Mouse (Mus musculus) bone marrow, adult 2 months (tissue): ENCODE measurements around the gene Neurog2. TPM values are rescaled to one million over a fixed set of nuclear protein-coding genes. Genes with fewer than 3 reads are reported as not detected.
A peak's percentile ranks its signal among the peaks of the same experiment; 100 is the strongest.

Source experiments
- H3K27ac ChIP-seq: fragments of 200-500 bp; 2 replicates; pipeline ENCODE4 v1.5.1; 2012; ENCODE audit warnings: low read depth, mild to moderate bottlenecking, control low read depth, inconsistent platforms, low read length; ENCODE audit not compliant: control insufficient read depth, poor library complexity, insufficient read depth
- H3K4me1 ChIP-seq: fragments of 200-500 bp; 2 replicates; pipeline ENCODE4 v1.6.1; 2011; ENCODE audit warnings: low read length; ENCODE audit not compliant: control insufficient read depth, insufficient read depth
- H3K4me3 ChIP-seq: fragments of 200-500 bp; replicated peaks from 2 replicates; pipeline ENCODE3; 2011; ENCODE audit warnings: mild to moderate bottlenecking, low read depth, low read length, control low read depth; ENCODE audit not compliant: control insufficient read depth
- CTCF ChIP-seq: fragments of 200-500 bp; IDR thresholded peaks from 2 replicates; pipeline ENCODE4 v1.5.1; 2011; ENCODE audit warnings: low read length, control low read depth; ENCODE audit not compliant: control insufficient read depth, insufficient read depth
- POLR2A ChIP-seq: fragments of 200-500 bp; IDR thresholded peaks from 2 replicates; pipeline ENCODE4 v1.6.1; 2011; ENCODE audit warnings: low read depth, mild to moderate bottlenecking, control low read depth, low read length, borderline replicate concordance; ENCODE audit not compliant: control insufficient read depth
- WGBS: fragments of 180-500 bp; shearing (Covaris S2); methylation state at CpG from one replicate; pipeline ENCODE4 v1.1.7; 2018; 5-methylcytosine and 5-hydroxymethylcytosine counted together
- polyA plus RNA-seq: library from polyadenylated mRNA; stranded (reverse); fragments of >200 nt; gene quantifications from 2 replicates; pipeline ENCODE4 v1.2.4, GENCODE M21; 2011; ENCODE audit warnings: low replicate concordance; ENCODE audit not compliant: missing spikeins, insufficient read depth, insufficient read length

The Neurog2 gene
- not detected in 2 replicates for polyA plus RNA-seq

- TF ChIP-seq POLR2A (no peak; the same call in 1 of the 2 replicates), CTCF (no peak)
- WGBS, result 2% methylated on average over 92 of the region's 92 CpGs
Observed at GRCm38 (mm10) chr3:127633080-127634032, at the start of gene Neurog2. Gene Neurog2 (plus strand): TSS chr3:127633135.

GRCm38 (mm10) chr3:127597136-127597535, 35.8 kb upstream of the Neurog2 start:
- no peak overlapping the region for H3K4me3 ChIP-seq
- H3K4me1 ChIP-seq, result no peaks in the 10 kb centered on the region
- TF ChIP-seq CTCF, result no peak
- TF ChIP-seq POLR2A, result no peak
- no peak overlapping the region for H3K27ac ChIP-seq
- WGBS, result 75% methylated on average over 1 of the region's 1 CpGs

More at GRCm38 (mm10) chr3:127633080-127634032, at the start of gene Neurog2:
- Histone ChIP-seq H3K4me3 (no peak within 1 kb of the TSS), H3K4me1 (no peaks in the 10 kb centered on the region; the same call in 1 of the 2 replicates), H3K27ac (no peak within 1 kb of the TSS)

- TF ChIP-seq POLR2A (no peak), CTCF (no peak)
- Histone ChIP-seq H3K4me1 (no peaks in the 10 kb centered on the region), H3K27ac (no peak overlapping the region), H3K4me3 (no peak overlapping the region)
- 86% methylated on average over 2 of the region's 2 CpGs for WGBS
Observed at GRCm38 (mm10) chr3:127608109-127608508, 24.8 kb upstream of the Neurog2 start.

- TF ChIP-seq CTCF, result peak; percentile 83
- TF ChIP-seq POLR2A, result no peak
- no peak overlapping the region for H3K4me3 ChIP-seq
- no peak overlapping the region for H3K27ac ChIP-seq
- WGBS, result 1% methylated on average over 36 of the region's 36 CpGs
- no peaks in the 10 kb centered on the region; the same call in 1 of the 2 replicates for H3K4me1 ChIP-seq
Observed at GRCm38 (mm10) chr3:127625296-127625695, 7.6 kb upstream of the Neurog2 start.

GRCm38 (mm10) chr3:127625701-127626399, 7.1 kb upstream of the Neurog2 start:
- Histone ChIP-seq H3K4me1 (no peaks in the 10 kb centered on the region; the same call in 1 of the 2 replicates), H3K4me3 (no peak overlapping the region), H3K27ac (no peak overlapping the region)
- WGBS, result 2% methylated on average over 28 of the region's 28 CpGs
- TF ChIP-seq CTCF, result no peak
- TF ChIP-seq POLR2A, result peak; percentile 17; the same call in 1 of the 2 replicates

- no peak overlapping the region for H3K4me3 ChIP-seq
- WGBS, result 11% methylated on average over 3 of the region's 3 CpGs
- no peaks in the 10 kb centered on the region; the same call in 1 of the 2 replicates for H3K4me1 ChIP-seq
- TF ChIP-seq CTCF (no peak), POLR2A (no peak)
- H3K27ac ChIP-seq, result no peak overlapping the region
Observed at GRCm38 (mm10) chr3:127626524-127626923, 6.4 kb upstream of the Neurog2 start.

GRCm38 (mm10) chr3:127627151-127627955, 5.6 kb upstream of the Neurog2 start:
- H3K27ac ChIP-seq, result no peak overlapping the region
- no peak overlapping the region for H3K4me3 ChIP-seq
- H3K4me1 ChIP-seq, result no peaks in the 10 kb centered on the region; the same call in 1 of the 2 replicates
- no peak for TF ChIP-seq CTCF
- no peak for TF ChIP-seq POLR2A
- WGBS, result 8% methylated on average over 28 of the region's 28 CpGs
